Mouse (Mus musculus) limb, embryonic 14.5 days (tissue): ENCODE data around the gene Fam163a. TPM values are rescaled to one million over a fixed set of nuclear protein-coding genes. Genes with fewer than 3 reads are reported as not detected.

Source experiments
- ATAC-seq: fragments of 200-750 bp; cut with Nextera tagmentation; 2 replicates; pipeline ENCODE4 v1.8.0; 2017; ENCODE audit warnings: low read depth, moderate number of reproducible peaks, moderate TSS enrichment; ENCODE audit not compliant: low FRiP score
- DNase-seq: peaks from one replicate; pipeline ENCODE4 v3.0.0-alpha.2; 2015; ENCODE audit warnings: low spot score
- H3K27ac ChIP-seq: fragments of 300-500 bp; sonication (generic); replicated peaks from 2 replicates; pipeline ENCODE4 v1.5.1; 2014; ENCODE audit warnings: low read depth, mild to moderate bottlenecking, low read length, moderate library complexity, mixed read lengths
- H3K27me3 ChIP-seq: fragments of 300-500 bp; sonication (generic); 2 replicates; pipeline ENCODE4 v1.6.1; 2014; ENCODE audit warnings: low read length, mixed read lengths; ENCODE audit not compliant: control insufficient read depth, insufficient read depth
- H3K36me3 ChIP-seq: fragments of 300-500 bp; sonication (generic); 2 replicates; pipeline ENCODE4 v1.6.1; 2014; ENCODE audit warnings: mild to moderate bottlenecking, low read length, moderate library complexity, mixed read lengths; ENCODE audit not compliant: control insufficient read depth, insufficient read depth
- H3K4me1 ChIP-seq: fragments of 300-500 bp; sonication (generic); 2 replicates; pipeline ENCODE4 v1.6.1; 2014; ENCODE audit warnings: antibody characterized with exemption, low read length, mixed read lengths; ENCODE audit not compliant: control insufficient read depth, insufficient read depth
- H3K4me2 ChIP-seq: fragments of 300-500 bp; sonication (generic); replicated peaks from 2 replicates; pipeline ENCODE4 v1.6.1; 2014; ENCODE audit warnings: low read depth, mild to moderate bottlenecking, low read length, moderate library complexity; ENCODE audit not compliant: severe bottlenecking
- H3K4me3 ChIP-seq: fragments of 300-500 bp; sonication (generic); replicated peaks from 2 replicates; pipeline ENCODE4 v1.5.1; 2014; ENCODE audit warnings: low read length
- H3K9ac ChIP-seq: fragments of 300-500 bp; sonication (generic); 2 replicates; pipeline ENCODE4 v1.6.1; 2014; ENCODE audit warnings: mild to moderate bottlenecking, low read depth, low read length, moderate library complexity; ENCODE audit not compliant: severe bottlenecking
- H3K9me3 ChIP-seq: fragments of 300-500 bp; sonication (generic); 2 replicates; pipeline ENCODE4 v1.6.1; 2016; ENCODE audit warnings: low read length; ENCODE audit not compliant: control insufficient read depth
- POLR2A ChIP-seq: fragments of 200-500 bp; IDR thresholded peaks from 2 replicates; pipeline ENCODE4 v1.8.0; 2012; ENCODE audit warnings: inconsistent platforms, mild to moderate bottlenecking, moderate library complexity, borderline replicate concordance; ENCODE audit not compliant: insufficient read depth, insufficient read length; ENCODE audit errors: extremely low read depth
- WGBS: fragments of 180-500 bp; shearing (Covaris S2); extraction: QIAGEN DNeasy Blood & Tissue Kit; methylation state at CpG from one replicate; pipeline ENCODE4 v1.1.7; 2014; 5-methylcytosine and 5-hydroxymethylcytosine counted together
- polyA plus RNA-seq, 2 experiments: library from polyadenylated mRNA; depleted of rRNA in 1 of 2; stranded (reverse) in 1 of 2; unstranded in 1 of 2; fragments of >200 nt; fragmentation: Nextera tagmentation in 1 of 2; extraction: Ambion mirVana in 1 of 2; gene quantifications; 2 replicates each; pipeline versions ENCODE4 v1.2.1 to v1.2.3; 2012 to 2014

Gene Fam163a
- polyA plus RNA-seq, 2 experiments = 0.96 to 1.0 TPM

GRCm38 (mm10) chr1:156203961-156204655 lies 718 bp downstream of the Fam163a start:
- peak overlapping the region; percentile 88 for H3K4me2 ChIP-seq
- no peak for TF ChIP-seq POLR2A
- peaks cover 48% of the 10 kb centered on the region for H3K27me3 ChIP-seq
- no peaks in the 10 kb centered on the region for H3K9me3 ChIP-seq
- no peak overlapping the region for H3K27ac ChIP-seq
- peak overlapping the region; percentile 57 for H3K9ac ChIP-seq
- ATAC-seq = no peak
- WGBS = 5% methylated on average over 18 of the region's 18 CpGs
- no peaks in the 10 kb centered on the region for H3K36me3 ChIP-seq
- peak overlapping the region; percentile 46 for H3K4me3 ChIP-seq
- DNase-seq = no peak
- 0 out of 2 replicates have a peak, but pooled peaks cover 6% of the 10 kb centered on the region for H3K4me1 ChIP-seq

- no peaks in the 10 kb centered on the region for H3K36me3 ChIP-seq
- DNase-seq (no peak), ATAC-seq (no peak)
- no peaks in the 10 kb centered on the region for H3K9me3 ChIP-seq
- 38% methylated on average over 3 of the region's 3 CpGs for whole genome bisulfite sequencing
- no peak overlapping the region for H3K9ac ChIP-seq
- no peak overlapping the region for H3K4me3 ChIP-seq
- no peak overlapping the region for H3K4me2 ChIP-seq
- H3K27me3 ChIP-seq = peaks cover 48% of the 10 kb centered on the region
- no peak for TF ChIP-seq POLR2A
- 0 out of 2 replicates have a peak, but pooled peaks cover 9% of the 10 kb centered on the region for H3K4me1 ChIP-seq
- H3K27ac ChIP-seq = no peak overlapping the region
These were observed 2.2 kb downstream of the Fam163a start for GRCm38 (mm10) chr1:156202661-156203060.

- H3K9me3 ChIP-seq = no peaks in the 10 kb centered on the region
- H3K36me3 ChIP-seq = no peaks in the 10 kb centered on the region
- H3K4me1 ChIP-seq = 0 out of 2 replicates have a peak, but pooled peaks cover 9% of the 10 kb centered on the region
- H3K27me3 ChIP-seq = peaks cover 37% of the 10 kb centered on the region
- no peak overlapping the region for H3K9ac ChIP-seq
- H3K27ac ChIP-seq = no peak overlapping the region
- H3K4me2 ChIP-seq = no peak overlapping the region
- no peak overlapping the region for H3K4me3 ChIP-seq
- no peak for DNase-seq
- TF ChIP-seq POLR2A = no peak
- no peak for ATAC-seq
- WGBS = 93% methylated on average over 3 of the region's 3 CpGs
These were observed 3.8 kb downstream of the Fam163a start for GRCm38 (mm10) chr1:156201069-156201468.

DNA sequence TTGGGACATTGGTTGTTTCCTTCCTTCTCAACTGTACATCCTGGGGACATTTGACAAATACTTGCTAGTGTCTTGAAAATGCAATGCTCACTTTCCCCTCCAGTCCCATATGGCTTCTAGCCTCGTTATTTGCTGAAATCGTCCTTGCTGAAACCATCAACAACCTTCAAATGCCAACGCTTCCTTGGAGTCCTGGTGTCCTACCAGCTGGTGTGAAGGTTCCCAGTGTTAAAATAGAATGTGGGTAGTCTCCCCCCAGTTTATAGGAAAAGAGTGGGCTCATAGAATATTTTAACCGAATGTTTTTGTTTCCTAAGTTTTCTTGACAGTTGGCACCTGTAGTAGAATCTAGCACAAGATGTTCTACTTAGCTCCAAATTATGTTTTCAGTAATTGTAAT lies 7.2 kb downstream of the Fam163a start:
- Histone ChIP-seq H3K9me3 (no peaks in the 10 kb centered on the region), H3K9ac (no peak overlapping the region), H3K27ac (no peak overlapping the region), H3K27me3 (peaks cover 6% of the 10 kb centered on the region; the same call in 1 of the 2 replicates), H3K36me3 (no peaks in the 10 kb centered on the region), H3K4me1 (0 out of 2 replicates have a peak, but pooled peaks cover 3% of the 10 kb centered on the region), H3K4me2 (no peak overlapping the region), H3K4me3 (no peak overlapping the region)
- WGBS = 66% methylated on average over 4 of the region's 4 CpGs
- ATAC-seq (no peak), DNase-seq (no peak)
- TF ChIP-seq POLR2A = no peak

DNA sequence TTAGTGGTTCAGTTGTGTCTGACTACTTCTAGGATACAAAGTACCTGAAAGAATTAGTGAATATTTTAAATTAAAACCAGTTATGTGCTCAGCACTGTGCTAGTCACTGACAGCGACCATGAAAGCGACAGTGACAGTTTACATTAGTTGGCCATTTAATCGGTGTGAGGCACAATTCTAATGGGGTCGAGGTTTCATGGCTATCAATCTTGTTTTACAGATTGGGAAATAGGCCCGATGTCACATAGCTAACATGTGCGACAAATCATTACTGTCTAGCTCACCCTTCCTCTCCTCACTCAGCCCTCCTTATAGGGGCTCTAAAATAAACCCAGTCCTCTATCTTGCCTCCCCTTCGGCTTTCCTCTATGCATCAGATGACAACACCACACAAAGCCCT lies 11.5 kb downstream of the Fam163a start:
- no peak overlapping the region for H3K4me2 ChIP-seq
- no peak overlapping the region for H3K4me3 ChIP-seq
- H3K36me3 ChIP-seq = no peaks in the 10 kb centered on the region
- DNase-seq = no peak
- TF ChIP-seq POLR2A = no peak
- H3K9ac ChIP-seq = no peak overlapping the region
- WGBS = 60% methylated on average over 7 of the region's 7 CpGs
- no peak for ATAC-seq
- no peak overlapping the region for H3K27ac ChIP-seq
- H3K27me3 ChIP-seq = no peaks in the 10 kb centered on the region
- H3K4me1 ChIP-seq = 0 out of 2 replicates have a peak, but pooled peaks cover 6% of the 10 kb centered on the region
- H3K9me3 ChIP-seq = no peaks in the 10 kb centered on the region
